Mouse (Mus musculus) right cerebral cortex, postnatal 36 days (tissue): ENCODE results near the gene Wfdc10.
"Not testable (repeated sequence)": the region's sequence is repeated elsewhere in the genome, so short reads cannot be mapped to it uniquely, and the experiment has no call there.

Experiments
- DNase-seq, 2 experiments: peaks; one replicate each; pipeline ENCODE4 v3.0.0; 2022; ENCODE audit warnings: low spot score in 2 of 2, mixed read lengths in 1 of 2

The Wfdc10 gene

DNA sequence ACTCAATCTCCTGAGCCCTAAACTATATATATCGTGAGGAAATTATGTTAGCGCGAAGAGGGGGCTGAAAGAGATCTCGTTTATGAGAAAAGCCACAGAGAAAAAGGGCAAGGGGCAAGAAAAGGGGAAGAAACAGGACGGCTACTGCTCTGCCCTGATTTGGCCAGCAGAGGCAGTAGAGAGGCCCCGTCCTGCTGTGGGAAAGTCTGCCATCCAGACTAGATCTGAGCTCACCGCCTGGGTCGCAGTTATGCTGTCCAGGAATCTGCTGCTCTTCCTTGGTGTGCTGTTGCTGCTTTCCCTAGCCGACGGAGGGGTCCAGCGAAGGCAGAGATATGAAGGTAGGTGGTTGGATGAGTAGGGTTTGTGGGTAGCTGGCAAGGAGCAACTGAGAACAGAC, at the start of gene Wfdc10:
Gene Wfdc10, plus strand, starts transcription at position 189 of the 400 bp plus-strand sequence.
- DNase-seq: no peak

DNA sequence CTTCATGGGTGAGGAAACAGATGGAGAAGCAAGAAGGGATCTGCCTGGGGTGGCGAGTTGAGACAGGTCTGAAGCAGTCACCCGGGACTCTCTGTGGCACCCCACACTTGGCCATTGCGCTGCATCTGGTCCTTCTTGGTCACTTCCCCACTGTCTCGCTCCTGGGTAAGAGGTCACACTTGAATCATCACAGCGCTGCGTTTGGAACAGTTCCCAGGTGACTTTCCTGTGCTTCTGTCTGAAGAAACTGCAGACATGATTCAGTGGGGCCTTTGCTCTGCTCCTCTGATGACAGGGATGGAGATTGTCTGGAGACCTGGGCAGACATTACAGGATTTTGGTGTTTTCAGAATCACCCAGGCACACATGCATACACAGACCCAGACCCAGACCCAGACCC, 47.1 kb upstream of the Wfdc10 start:
- no peak for DNase-seq

DNA sequence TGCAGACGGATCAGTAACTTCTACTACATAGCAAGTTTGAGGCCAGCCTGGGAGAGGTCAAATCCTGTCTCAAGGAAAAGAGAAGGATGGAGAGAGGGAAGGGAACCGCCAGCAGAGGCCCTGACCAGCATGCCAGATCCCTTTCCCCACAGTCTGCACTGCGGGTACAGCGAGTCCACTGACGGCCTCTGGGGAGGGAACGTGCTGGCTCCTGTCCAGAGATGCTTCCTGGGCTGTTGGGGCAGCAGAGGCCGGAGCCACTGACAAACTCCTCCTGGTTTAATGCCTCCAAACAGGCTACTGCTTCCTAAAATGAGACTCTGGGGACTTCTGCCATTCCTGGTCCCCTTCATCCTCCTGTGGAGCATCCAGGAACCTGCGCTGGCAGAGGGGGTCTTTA, 42.4 kb upstream of the Wfdc10 start, which contains the start of the genes Wfdc6b and Wfdc8:
Gene Wfdc6b, plus strand, starts transcription at position 52 of the 400 bp plus-strand sequence.
Gene Wfdc8, minus strand, starts transcription at position 156 of the 400 bp plus-strand sequence.
- not testable (repeated sequence) for DNase-seq

DNA sequence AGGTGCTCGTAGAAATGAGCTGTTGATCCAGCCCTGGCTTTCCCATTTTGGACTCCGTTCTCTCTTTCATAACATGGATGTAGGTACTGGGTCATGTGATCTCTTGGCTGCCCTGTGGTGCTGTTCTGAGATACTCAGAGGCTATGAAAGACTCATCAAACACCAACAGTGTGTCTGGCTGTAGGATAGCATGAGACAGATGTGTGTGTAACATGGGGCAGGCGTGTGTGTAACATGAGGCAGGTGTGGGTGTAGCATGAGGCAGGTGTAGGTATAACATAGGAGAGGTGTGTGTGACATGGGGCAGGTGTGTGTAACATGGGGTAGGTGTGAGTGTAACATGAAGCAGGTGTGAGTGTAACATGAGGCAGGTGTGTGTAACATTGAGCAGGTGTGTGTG, 40.5 kb upstream of the Wfdc10 start:
- no peak for DNase-seq

DNA sequence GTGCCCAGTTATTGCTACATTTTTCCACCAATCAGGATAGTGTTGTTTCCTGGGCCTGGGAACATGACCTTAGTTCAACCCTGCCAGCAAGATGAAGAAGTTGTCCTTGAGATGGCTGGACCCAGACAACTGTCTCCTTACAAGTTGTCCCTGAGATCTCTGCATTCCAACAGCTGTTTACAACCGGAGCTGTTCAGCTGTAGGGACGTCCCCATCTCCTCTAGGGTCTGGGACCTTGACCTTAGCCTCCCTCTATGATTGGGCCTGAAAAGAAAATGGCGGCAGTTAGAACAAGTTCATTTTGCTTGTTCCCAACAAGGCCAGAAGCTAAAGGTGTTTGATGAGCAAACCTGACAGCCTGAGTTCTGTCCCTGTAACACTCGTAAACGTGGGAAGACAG, 36.8 kb upstream of the Wfdc10 start:
- DNase-seq: no peak

DNA sequence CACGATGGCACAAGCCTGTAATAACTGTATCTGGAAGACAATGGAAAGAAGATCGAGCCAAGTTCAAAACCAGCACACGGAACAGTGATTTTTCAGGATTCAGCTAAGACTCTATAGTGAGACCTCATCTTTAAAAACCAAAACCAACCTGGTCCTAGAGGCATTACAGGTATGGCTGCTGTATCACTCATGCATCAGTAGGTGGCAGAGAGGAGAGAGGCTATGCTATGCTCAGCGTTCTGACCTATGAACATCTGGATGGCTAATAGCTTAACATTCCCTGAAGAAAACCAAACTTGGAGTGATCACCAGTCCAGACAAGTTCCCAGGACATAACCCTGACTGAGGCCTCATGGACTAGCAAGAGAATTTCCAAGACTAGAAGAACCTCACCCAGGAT, 34.1 kb upstream of the Wfdc10 start:
- no peak for DNase-seq

DNA sequence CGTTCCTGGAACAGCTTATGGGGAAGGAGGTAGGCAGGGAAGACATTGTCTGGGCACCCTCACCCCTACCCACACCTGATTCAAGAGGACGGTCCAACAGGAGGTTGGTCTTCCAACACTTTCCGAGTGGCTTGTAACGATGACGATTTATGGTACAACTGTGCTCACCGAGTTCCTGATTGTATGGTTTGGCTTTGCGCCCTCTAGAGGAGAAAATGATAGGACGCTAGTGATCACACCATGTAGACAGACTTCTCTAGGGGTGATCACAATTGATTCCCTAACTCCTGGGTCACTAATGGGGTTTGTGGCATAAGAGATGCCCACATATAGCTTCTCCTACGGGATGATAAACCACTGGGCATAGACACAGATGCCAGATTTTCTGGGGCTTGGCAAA, 20.6 kb upstream of the Wfdc10 start:
- DNase-seq: no peak

DNA sequence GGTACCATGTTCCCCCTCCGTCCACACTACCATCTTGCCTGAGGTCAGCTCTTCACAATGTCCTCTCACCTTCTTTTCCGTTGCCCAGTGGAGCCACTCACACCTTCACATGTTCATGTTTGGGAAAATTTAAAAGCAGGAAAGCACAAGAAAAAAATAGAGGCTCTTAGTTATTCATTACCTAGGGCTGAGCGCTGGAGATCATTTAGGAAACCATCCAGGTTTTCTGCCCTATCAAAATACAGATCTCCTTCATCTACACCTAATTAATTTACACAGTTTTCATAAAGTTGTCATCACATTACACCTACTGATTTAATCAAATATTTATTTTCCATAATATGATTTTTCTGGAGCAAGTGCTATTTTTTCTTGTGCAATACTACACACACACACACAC, 17.1 kb upstream of the Wfdc10 start, which contains the start of gene Wfdc16:
Gene Wfdc16, minus strand, starts transcription at position 101 of the 400 bp plus-strand sequence.
- no peak for DNase-seq

DNA sequence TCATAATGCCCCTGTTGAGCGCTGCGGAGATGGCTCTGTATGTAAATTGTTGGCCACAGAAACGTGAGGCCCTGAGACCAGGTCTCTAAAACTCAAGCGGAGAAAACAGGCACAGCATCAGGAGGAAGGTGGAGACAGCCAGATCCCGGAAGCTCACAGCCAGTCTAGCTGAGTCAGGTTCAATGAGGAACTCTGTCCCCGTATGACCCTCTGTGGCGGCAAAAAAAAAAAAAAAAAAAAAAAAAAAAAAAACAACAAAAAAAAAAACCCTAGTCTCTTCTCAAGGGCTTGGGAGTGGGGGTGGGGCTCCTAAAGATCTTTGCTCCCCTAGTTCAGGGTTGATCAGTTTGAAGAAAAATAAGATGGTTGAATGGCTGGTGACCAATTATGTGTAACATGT, 14.7 kb upstream of the Wfdc10 start:
- no peak for DNase-seq

DNA sequence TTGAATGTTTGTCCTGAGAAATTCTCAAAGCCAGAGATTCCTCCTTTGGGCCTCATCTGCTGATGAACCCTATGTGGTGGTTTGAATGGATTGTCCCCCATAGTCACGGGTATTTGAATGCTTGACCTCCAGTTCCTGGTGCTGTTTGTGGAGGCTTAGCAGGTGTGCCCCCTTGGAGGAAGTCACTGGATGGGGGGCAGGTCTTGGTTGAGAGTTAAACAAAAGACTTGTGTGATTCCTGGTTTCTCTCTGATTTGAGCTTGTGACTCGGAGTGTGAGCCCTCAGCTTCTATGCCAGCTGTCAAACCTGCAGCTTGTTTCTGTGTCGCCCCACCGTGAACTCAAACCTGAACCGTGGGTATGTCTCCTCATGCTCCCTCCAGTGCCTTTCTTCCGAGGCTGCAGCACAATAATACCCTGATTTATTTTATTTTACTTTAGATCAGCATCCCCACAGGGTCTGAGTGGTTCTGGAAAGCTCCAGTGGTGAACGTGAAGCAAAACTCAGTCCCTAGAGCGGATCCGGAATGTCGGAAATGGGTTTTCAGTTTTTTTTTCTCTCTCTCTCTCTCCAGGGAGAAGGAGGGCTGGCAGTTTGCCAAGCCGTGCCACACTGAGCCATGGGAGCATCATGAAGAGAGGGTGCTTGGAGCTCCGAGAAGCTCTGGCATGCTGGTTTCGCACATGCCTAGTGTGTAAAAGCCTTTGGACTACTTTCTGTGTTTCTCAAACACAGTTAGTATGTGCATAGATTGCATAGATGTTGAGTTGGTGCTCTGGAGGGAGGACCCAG, 13.8 kb upstream of the Wfdc10 start:
- DNase-seq: no peak

DNA sequence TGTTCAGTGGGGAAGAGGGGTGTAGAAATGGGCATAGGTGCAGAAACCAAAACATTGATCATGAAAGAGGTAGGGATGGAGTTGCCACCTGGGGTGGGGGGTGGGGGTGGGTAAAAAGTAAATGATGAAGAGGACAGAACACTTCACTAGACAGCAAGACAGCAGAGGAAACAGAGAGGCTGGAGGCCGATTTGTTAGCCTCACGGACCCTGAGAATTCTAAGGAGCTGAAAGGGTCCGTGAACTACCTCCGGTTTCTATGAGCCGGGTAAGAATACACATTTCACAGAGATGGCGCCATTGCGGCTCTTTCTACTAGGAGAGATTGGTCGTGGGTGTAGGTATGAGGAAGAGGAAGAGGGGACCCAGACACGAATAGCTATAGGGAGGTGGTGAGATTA, 637 bp downstream of the Wfdc10 start, which contains the start of gene Wfdc9:
Gene Wfdc9, minus strand, starts transcription at position 101 of the 400 bp plus-strand sequence.
- DNase-seq: no peak

DNA sequence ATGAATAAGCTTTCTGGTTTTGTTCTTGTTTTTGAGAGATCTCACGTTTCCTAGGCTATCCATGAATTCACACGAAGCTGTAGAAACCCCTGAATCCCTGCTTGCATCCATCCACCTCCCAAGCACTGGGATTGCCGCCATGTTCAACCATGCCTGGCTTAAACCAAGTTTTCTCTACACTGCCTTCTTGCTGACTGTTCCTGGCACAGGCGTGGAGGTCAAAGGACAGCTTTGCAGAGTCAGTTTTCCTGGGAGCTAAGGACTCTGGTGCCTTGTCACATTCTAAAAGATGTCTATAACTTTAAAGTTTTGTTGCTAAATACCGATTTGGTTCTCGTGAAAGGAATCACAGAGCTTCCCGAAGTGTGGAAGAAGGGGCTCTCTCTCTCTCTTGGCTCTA, 9.0 kb downstream of the Wfdc10 start:
- DNase-seq: no peak

DNA sequence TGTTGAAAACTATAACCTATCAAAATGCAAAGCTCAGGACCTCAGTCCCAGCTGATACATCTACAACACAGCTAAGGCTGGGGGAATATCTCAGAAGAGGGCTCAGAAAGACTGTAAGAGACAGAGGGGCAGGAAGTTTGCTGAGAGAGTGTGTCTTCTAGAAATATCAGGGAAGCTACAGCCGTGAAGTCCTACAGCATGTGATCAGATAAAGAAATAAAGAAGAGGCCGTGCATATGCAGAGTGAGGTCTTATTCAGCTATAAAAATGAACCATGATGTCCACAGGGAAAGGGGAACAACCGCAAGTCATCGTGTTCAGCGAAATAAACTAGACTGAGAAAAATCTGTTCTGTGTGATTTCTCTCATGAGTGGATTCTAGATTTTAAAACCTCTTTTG, 14.4 kb downstream of the Wfdc10 start:
- no peak for DNase-seq

DNA sequence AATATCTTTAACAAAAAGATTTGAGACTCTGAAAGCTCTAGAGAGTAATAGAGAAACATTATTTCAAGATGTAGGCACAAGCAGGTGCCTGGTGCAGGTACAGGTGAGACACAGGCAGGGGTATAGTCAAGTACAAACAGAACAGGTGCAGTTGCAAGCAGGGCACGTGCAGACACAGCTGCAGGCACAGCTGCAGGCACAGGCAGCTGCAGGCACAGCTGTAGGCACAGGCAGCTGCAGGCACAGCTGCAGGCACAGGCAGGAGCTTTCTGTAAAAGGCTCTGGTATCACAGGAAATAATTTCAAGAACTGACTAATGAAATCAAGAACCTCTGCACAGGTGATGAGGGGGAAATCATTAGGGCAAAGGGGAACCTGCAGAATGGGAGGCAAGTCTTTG, 15.1 kb downstream of the Wfdc10 start:
- no peak for DNase-seq

DNA sequence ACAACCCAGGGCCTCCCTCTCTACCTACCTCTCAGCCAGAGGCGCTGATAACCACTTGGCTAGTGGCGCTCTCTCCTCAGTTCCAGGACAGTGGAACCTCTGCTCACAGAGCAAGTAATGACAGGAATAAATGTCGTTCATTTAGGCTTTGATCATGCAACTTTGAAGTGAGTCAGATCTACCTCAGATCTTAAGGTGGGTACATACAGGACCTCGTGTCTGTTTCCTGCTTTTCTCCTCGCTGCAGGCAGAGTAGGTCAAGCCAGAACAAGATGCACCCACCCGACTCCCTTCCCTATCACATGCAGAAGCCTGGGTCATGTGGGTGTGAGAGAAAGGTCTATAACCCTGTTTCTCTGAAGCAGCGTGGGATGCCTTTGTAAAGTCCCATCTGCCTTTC, 18.1 kb downstream of the Wfdc10 start, which contains the start of gene Wfdc11:
Gene Wfdc11, minus strand, starts transcription at position 101 of the 400 bp plus-strand sequence.
- DNase-seq: no peak

DNA sequence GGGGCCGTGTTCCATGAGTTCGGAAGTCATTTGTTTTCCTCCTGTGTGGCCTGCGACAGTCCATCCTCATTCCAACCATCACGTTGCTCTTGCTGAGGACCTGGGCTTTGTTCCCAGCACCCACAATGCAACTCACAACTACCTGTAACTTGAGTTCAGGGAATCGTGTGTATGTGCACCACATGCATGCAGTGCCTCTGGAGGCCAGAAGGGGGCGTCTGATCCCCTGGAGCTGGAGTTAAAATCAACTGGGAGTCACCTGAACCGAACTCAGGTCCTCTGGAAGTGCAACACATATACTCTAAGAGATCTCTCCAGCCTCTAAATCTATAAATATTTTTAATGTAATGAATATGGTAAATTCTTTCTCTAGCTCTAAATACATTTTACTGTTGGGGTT, 20.3 kb downstream of the Wfdc10 start:
- no peak for DNase-seq

DNA sequence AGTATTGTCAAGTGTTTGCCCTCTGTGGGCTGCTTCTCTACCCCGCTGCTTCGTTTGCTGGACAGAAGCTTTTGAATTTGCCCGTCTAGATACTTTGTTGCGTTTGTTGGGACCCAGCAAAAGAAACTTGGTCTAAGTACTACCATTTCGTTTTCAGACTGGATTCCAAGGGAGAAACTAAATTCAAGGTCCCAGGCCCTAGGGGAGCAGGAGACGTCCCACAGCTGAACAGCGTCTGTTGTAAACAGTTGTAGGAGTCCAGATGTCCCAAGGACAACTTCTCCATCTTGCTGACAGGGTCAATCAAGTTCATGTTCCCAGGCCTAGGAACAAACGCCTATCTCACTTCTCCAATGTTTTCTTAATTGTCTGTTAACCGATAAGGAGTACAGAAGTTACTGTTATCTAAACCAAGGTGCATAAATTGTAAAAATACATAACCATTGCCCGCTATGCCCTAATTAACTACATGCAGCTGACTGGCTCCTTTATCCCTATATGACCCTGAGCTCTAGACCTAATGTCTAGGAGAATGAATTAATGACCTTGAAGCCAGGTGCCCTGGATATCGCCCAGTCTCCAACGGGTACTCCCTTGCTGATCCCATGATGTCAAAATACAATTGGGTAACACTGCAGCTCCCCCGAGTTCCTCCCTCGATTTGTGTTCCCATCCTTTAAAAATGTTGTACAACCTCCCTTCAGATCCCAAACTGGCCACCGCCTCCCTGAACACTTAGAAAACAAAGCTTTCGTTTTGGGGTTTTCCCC, 21.3 kb downstream of the Wfdc10 start:
- DNase-seq: no peak

DNA sequence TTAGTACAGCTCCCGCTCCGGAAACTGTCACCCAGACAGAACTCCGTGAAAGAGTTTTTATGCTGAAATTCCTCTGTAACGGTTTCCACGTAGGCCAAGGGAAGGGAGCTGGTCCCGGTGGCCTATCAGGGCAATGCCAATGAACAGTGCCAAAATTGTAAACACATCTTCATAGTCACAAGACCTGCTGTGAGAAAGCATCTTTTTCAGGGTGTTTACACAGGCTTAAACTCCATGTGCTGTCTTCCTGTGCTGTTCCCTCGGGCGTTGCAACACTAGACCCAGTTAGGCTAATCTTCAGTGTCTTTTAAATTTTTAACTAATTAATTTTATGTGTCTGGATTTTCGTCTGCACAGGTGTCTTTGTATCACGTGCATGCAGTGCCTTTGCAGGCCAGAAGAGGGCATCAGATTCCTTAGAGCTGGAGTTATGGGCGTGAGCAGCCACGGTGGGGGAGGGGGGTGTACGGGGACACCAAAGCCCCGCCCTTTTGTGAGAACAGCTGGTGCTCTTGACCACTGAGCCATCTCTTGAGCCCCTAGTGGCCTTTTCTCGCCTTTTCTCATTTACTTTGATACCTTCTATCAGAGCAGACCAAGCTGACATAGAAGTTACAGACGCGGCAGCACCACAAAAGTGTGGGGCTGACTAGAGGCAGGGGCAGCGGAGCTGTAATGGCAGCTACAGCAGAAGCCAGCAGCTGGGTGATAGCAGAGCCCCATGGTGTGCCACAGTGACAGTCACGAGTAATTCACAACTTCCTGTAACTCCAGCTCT, 23.2 kb downstream of the Wfdc10 start:
- peak; percentile 38 to 50 for DNase-seq

DNA sequence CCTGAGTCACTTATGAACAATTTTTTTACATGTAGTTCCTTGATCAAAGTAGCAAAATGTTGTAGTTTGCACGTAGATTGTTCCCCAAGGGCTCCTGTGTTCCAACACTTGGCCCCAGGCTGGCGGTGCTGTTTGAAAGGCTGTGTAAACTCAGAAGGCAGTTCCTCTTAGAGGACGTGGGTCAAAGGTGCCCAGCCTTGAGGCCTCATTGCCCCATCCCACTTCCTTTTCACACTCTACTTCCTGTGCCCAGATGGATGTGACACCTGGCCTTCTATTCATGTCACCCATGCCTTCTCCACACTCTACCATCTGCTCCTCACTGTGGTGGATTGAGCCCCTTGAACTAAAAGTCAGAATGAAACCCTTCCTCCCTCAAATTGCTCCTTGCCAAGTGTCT, 24.1 kb downstream of the Wfdc10 start:
- DNase-seq: no peak

DNA sequence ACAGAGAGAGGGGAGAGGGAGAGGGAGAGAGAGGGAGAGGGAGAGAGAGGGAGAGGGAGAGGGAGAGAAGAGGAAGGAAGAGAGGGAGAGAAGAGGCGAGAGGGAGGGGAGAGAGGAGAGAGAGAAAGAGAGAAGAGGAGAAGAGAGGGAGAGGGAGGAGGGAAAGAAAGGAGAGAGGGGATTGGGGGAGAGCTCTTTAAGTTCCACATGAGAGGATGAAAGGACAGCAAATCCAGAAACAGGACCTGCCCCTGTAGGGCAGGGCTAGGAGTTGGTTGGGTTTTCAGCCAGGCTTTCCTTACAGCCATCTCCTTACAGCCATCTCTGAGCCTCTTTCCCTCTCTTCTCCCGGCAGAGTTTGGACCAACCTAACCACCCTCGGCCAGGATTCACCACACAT, 29.0 kb downstream of the Wfdc10 start, which contains the start of gene Wfdc13:
Gene Wfdc13, plus strand, starts transcription at position 301 of the 400 bp plus-strand sequence.
- DNase-seq: no peak

DNA sequence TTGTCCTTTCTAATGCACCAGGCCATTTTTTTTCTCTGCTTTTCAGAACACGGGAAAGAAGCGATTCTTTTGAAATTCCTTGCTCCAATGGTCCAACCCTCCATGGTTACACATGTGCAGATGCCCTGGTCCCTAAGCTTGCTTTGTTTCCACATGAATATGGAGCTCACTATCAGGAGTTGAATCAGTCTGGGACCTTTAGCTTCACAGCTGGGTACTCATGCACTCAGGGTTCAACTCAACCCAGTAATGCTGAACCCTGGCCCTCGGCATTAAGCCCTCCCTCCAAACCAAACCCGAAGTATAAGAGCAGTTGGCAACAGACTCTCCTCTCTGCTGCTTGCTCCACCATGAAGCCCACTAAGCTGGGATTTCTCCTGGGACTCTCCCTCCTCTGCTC, 42.4 kb downstream of the Wfdc10 start, which contains the start of gene Spint4:
Gene Spint4, plus strand, starts transcription at position 301 of the 400 bp plus-strand sequence.
- no peak for DNase-seq

DNA sequence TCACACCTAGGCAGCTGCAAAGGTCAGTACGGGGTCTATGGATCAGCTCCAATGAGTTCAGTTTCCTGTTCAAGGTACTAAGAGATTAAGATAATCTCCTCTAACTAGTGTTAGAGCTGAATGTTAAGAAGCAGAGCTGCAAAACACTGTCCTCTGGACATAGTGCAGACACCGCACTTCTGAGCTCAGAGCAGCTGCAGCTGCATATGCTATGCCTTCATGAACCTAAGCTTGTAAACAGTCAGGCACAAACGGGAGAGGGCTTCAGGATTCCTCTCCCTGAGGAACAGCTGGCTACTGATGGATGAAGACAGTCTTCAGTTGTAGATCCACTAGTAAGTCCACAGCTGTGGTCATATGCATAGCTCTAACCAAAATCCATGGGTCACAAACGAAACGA, 45.1 kb downstream of the Wfdc10 start:
- no peak for DNase-seq
